Mouse (Mus musculus) embryonic facial prominence, embryonic 10.5 days (tissue): ENCODE measurements around the gene Gcfc2. TPM values are rescaled to one million over a fixed set of nuclear protein-coding genes. Genes with fewer than 3 reads are reported as not detected.
A peak's percentile ranks its signal among the peaks of the same experiment; 100 is the strongest.

Experiments used
- DNase-seq: peaks from one replicate; pipeline ENCODE4 v3.0.0-alpha.2; 2017; ENCODE audit warnings: low spot score
- H3K27ac ChIP-seq: fragments of 300-500 bp; sonication (generic); replicated peaks from 2 replicates; pipeline ENCODE4 v1.5.1; 2016; ENCODE audit warnings: mild to moderate bottlenecking
- H3K27me3 ChIP-seq: fragments of 300-500 bp; sonication (generic); replicated peaks from 2 replicates; pipeline ENCODE4 v1.6.1; 2016; ENCODE audit warnings: low read depth, mild to moderate bottlenecking; ENCODE audit not compliant: poor library complexity, severe bottlenecking
- H3K36me3 ChIP-seq: fragments of 300-500 bp; sonication (generic); replicated peaks from 2 replicates; pipeline ENCODE4 v1.6.1; 2016; ENCODE audit warnings: mild to moderate bottlenecking, moderate library complexity
- H3K4me1 ChIP-seq: fragments of 300-500 bp; sonication (generic); 2 replicates; pipeline ENCODE4 v1.6.1; 2016
- H3K4me3 ChIP-seq: fragments of 300-500 bp; sonication (generic); 2 replicates; pipeline ENCODE4 v1.5.1; 2016; ENCODE audit warnings: mild to moderate bottlenecking, moderate library complexity
- H3K9me3 ChIP-seq: fragments of 300-500 bp; sonication (generic); 2 replicates; pipeline ENCODE4 v1.6.1; 2016; ENCODE audit warnings: mild to moderate bottlenecking
- WGBS: fragments of 180-500 bp; shearing (Covaris S2); methylation state at CpG from one replicate; pipeline ENCODE4 v1.1.7; 2016; 5-methylcytosine and 5-hydroxymethylcytosine counted together
- polyA plus RNA-seq: library from polyadenylated mRNA; unstranded; fragments of >200 nt; fragmentation: Nextera tagmentation; extraction: Ambion mirVana; gene quantifications from 2 replicates; pipeline ENCODE4 v1.2.1, GENCODE M21; 2016

The Gcfc2 gene
- polyA plus RNA-seq = 10.7 and 11.9 TPM in 2 replicates

- DNase-seq = peak; percentile 96
- no peaks in the 10 kb centered on the region for H3K27me3 ChIP-seq
- WGBS = under 1% methylated on average over 56 of the region's 56 CpGs
- H3K9me3 ChIP-seq = no peaks in the 10 kb centered on the region
- peaks cover 35% of the 10 kb centered on the region for H3K36me3 ChIP-seq
- peak within 1 kb of the TSS; percentile 87 for H3K4me3 ChIP-seq
- H3K4me1 ChIP-seq = peaks cover 14% of the 10 kb centered on the region
- peak within 1 kb of the TSS; percentile 96 for H3K27ac ChIP-seq
These were observed at the start of gene Gcfc2 for GRCm38 (mm10) chr6:81923523-81924142. TSS of gene Gcfc2 (plus strand) at chr6:81923669.

GRCm38 (mm10) chr6:81895678-81896230 is 27.7 kb upstream of the Gcfc2 start:
- Histone ChIP-seq H3K4me3 (no peak overlapping the region), H3K4me1 (no peaks in the 10 kb centered on the region), H3K9me3 (no peaks in the 10 kb centered on the region), H3K27ac (no peak overlapping the region), H3K27me3 (no peaks in the 10 kb centered on the region), H3K36me3 (no peaks in the 10 kb centered on the region)
- WGBS = 70% methylated on average over 3 of the region's 3 CpGs
- DNase-seq = no peak

- H3K36me3 ChIP-seq = no peaks in the 10 kb centered on the region
- DNase-seq = no peak
- H3K4me3 ChIP-seq = no peak overlapping the region
- H3K27ac ChIP-seq = no peak overlapping the region
- no peaks in the 10 kb centered on the region for H3K4me1 ChIP-seq
- WGBS = 87% methylated on average over 25 of the region's 25 CpGs
- no peaks in the 10 kb centered on the region for H3K9me3 ChIP-seq
- no peaks in the 10 kb centered on the region for H3K27me3 ChIP-seq
These were observed 13.1 kb upstream of the Gcfc2 start for GRCm38 (mm10) chr6:81910302-81910855.

- Histone ChIP-seq H3K27ac (no peak overlapping the region), H3K36me3 (no peaks in the 10 kb centered on the region), H3K27me3 (no peaks in the 10 kb centered on the region), H3K9me3 (no peaks in the 10 kb centered on the region), H3K4me3 (no peak overlapping the region), H3K4me1 (no peaks in the 10 kb centered on the region)
- 91% methylated on average over 5 of the region's 5 CpGs for WGBS
- no peak for DNase-seq
These were observed 12.2 kb upstream of the Gcfc2 start for GRCm38 (mm10) chr6:81911244-81911643.

GRCm38 (mm10) chr6:81911713-81912112 is 11.8 kb upstream of the Gcfc2 start:
- Histone ChIP-seq H3K36me3 (no peaks in the 10 kb centered on the region), H3K27me3 (no peaks in the 10 kb centered on the region), H3K4me1 (no peaks in the 10 kb centered on the region), H3K9me3 (no peaks in the 10 kb centered on the region), H3K4me3 (no peak overlapping the region), H3K27ac (no peak overlapping the region)
- 75% methylated on average over 4 of the region's 4 CpGs for WGBS
- no peak for DNase-seq

- Histone ChIP-seq H3K27ac (no peak overlapping the region), H3K4me3 (no peak overlapping the region), H3K27me3 (no peaks in the 10 kb centered on the region), H3K9me3 (no peaks in the 10 kb centered on the region), H3K36me3 (no peaks in the 10 kb centered on the region), H3K4me1 (no peaks in the 10 kb centered on the region)
- 85% methylated on average over 3 of the region's 3 CpGs for WGBS
- DNase-seq = no peak
These were observed 11.3 kb upstream of the Gcfc2 start for GRCm38 (mm10) chr6:81912177-81912576.

GRCm38 (mm10) chr6:81924304-81924703 is 835 bp downstream of the Gcfc2 start:
- H3K27me3 ChIP-seq = no peaks in the 10 kb centered on the region
- no peaks in the 10 kb centered on the region for H3K9me3 ChIP-seq
- peak overlapping the region; percentile 96; the same call in 1 of the 2 replicates for H3K27ac ChIP-seq
- 21% methylated on average over 5 of the region's 5 CpGs for WGBS
- DNase-seq = no peak
- peak overlapping the region; percentile 87 for H3K4me3 ChIP-seq
- peaks cover 14% of the 10 kb centered on the region for H3K4me1 ChIP-seq
- H3K36me3 ChIP-seq = peaks cover 40% of the 10 kb centered on the region

- 0 out of 2 replicates have a peak, but pooled peaks cover 5% of the 10 kb centered on the region for H3K9me3 ChIP-seq
- no peak overlapping the region for H3K4me3 ChIP-seq
- no peaks in the 10 kb centered on the region for H3K27me3 ChIP-seq
- H3K4me1 ChIP-seq = peaks cover 10% of the 10 kb centered on the region
- no peak overlapping the region for H3K27ac ChIP-seq
- no peak for DNase-seq
- peaks cover 89% of the 10 kb centered on the region for H3K36me3 ChIP-seq
- 93% methylated on average over 4 of the region's 4 CpGs for WGBS
These were observed 5.9 kb downstream of the Gcfc2 start for GRCm38 (mm10) chr6:81929402-81929801.

GRCm38 (mm10) chr6:81933281-81933680 is 9.8 kb downstream of the Gcfc2 start:
- no peak overlapping the region for H3K4me3 ChIP-seq
- no peak for DNase-seq
- H3K27me3 ChIP-seq = no peaks in the 10 kb centered on the region
- no peak overlapping the region for H3K27ac ChIP-seq
- peaks cover 94% of the 10 kb centered on the region for H3K36me3 ChIP-seq
- H3K9me3 ChIP-seq = 0 out of 2 replicates have a peak, but pooled peaks cover 5% of the 10 kb centered on the region
- no peaks in the 10 kb centered on the region for H3K4me1 ChIP-seq
- 93% methylated on average over 3 of the region's 3 CpGs for WGBS

- Histone ChIP-seq H3K36me3 (peaks cover 98% of the 10 kb centered on the region), H3K4me3 (no peak overlapping the region), H3K4me1 (no peaks in the 10 kb centered on the region), H3K27ac (no peak overlapping the region), H3K27me3 (no peaks in the 10 kb centered on the region), H3K9me3 (no peaks in the 10 kb centered on the region)
- DNase-seq = no peak
- WGBS = 98% methylated on average over 5 of the region's 5 CpGs
These were observed 18.2 kb downstream of the Gcfc2 start for GRCm38 (mm10) chr6:81941718-81942117.

GRCm38 (mm10) chr6:81943281-81943680 is 19.8 kb downstream of the Gcfc2 start:
- H3K27me3 ChIP-seq = no peaks in the 10 kb centered on the region
- no peaks in the 10 kb centered on the region for H3K4me1 ChIP-seq
- H3K9me3 ChIP-seq = no peaks in the 10 kb centered on the region
- no peak for DNase-seq
- H3K27ac ChIP-seq = no peak overlapping the region
- H3K4me3 ChIP-seq = no peak overlapping the region
- peaks cover 98% of the 10 kb centered on the region for H3K36me3 ChIP-seq
- 94% methylated on average over 2 of the region's 2 CpGs for WGBS

GRCm38 (mm10) chr6:81944432-81944831 is 21.0 kb downstream of the Gcfc2 start:
- H3K27me3 ChIP-seq = no peaks in the 10 kb centered on the region
- DNase-seq = no peak
- WGBS = 92% methylated on average over 3 of the region's 3 CpGs
- H3K36me3 ChIP-seq = peaks cover 100% of the 10 kb centered on the region
- no peaks in the 10 kb centered on the region for H3K4me1 ChIP-seq
- H3K27ac ChIP-seq = no peak overlapping the region
- H3K4me3 ChIP-seq = no peak overlapping the region
- no peaks in the 10 kb centered on the region for H3K9me3 ChIP-seq

- no peak for DNase-seq
- H3K4me3 ChIP-seq = no peak overlapping the region
- 95% methylated on average over 6 of the region's 6 CpGs for WGBS
- no peaks in the 10 kb centered on the region for H3K9me3 ChIP-seq
- peaks cover 100% of the 10 kb centered on the region for H3K36me3 ChIP-seq
- no peaks in the 10 kb centered on the region for H3K4me1 ChIP-seq
- H3K27ac ChIP-seq = no peak overlapping the region
- no peaks in the 10 kb centered on the region for H3K27me3 ChIP-seq
These were observed 23.4 kb downstream of the Gcfc2 start for GRCm38 (mm10) chr6:81946906-81947305.
